Mouse (Mus musculus): ENCODE measurements around the gene Fkbpl. TPM values are rescaled to one million over a fixed set of nuclear protein-coding genes. Genes with fewer than 3 reads are reported as not detected.

Fkbpl gene
- polyA plus RNA-seq, 1 experiment from 2014 or later, result 17.7 TPM

DNA sequence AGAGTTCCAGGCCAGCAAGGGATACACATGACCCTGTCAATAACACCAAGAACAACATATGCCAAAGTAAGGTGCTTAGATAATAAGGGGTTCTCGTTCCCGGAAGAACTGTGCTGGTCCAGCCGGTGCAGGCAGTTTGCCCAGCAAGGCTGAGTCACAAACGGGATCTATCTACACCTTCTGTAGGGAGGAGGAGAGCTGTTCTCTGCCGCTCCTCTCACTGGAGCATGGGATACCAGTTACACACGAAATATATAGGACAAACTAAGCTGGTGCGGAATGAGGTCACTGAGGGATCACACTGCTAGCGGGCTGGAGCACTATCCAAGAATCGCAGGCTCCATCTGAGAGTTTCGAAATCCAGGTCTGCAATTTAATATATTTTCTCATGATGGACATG lies 620 bp upstream of the Fkbpl start:
- Histone ChIP-seq H3K27me3 (ENCODE audit: insufficient read depth, low read length) (no peaks in the 10 kb centered on the region), H3K27ac (ENCODE audit: low read length) (no peak overlapping the region), H3K9me3 (ENCODE audit: low read length) (no peaks in the 10 kb centered on the region), H3K4me1 (ENCODE audit: insufficient read depth, low read length) (peaks cover 32% of the 10 kb centered on the region), H3K4me3 (ENCODE audit: low read length) (no peak overlapping the region), H3K36me3 (ENCODE audit: insufficient read depth, low read length) (0 out of 2 replicates have a peak, but pooled peaks cover under 1% of the 10 kb centered on the region), H3K4me2 (replicated peaks; ENCODE audit: low read depth, low read length) (no peak overlapping the region), H3K9ac (replicated peaks; ENCODE audit: low read length) (no peak overlapping the region)
- WGBS, result 82% methylated on average over 10 of the region's 10 CpGs
- ATAC-seq (ENCODE audit: low FRiP score, low TSS enrichment), result no peak

DNA sequence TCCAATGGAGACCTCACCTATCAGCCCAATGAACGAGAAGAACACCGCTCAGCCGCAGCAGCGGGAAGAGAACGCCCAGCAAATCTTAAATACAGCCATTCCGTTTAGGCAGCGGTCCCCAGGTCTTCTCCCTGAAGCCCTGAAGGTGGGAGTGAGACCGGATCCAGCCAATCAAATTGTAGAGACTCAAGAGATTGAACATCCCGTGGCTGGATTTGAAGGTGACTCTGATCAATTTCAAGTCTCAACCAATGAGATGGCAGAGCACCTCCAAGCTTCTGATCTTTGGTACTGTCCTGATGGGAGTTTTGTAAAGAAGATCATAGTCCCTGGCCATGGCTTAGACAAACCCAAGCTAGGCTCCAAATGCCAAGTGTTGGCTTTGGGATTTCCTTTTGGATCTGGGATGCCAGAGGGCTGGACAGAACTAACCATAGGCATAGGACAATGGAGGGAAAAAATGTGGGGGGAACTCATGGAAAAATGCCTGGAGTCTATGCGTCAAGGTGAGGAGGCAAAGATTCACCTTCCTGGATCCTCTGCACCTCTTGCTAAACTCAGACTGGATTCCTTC lies 779 bp downstream of the Fkbpl start:
- Histone ChIP-seq H3K4me1 (ENCODE audit: insufficient read depth, low read length) (peaks cover 32% of the 10 kb centered on the region), H3K4me2 (replicated peaks; ENCODE audit: low read depth, low read length) (peak overlapping the region; percentile 76), H3K4me3 (ENCODE audit: low read length) (peak overlapping the region; percentile 72), H3K36me3 (ENCODE audit: insufficient read depth, low read length) (peaks cover 11% of the 10 kb centered on the region), H3K9ac (replicated peaks; ENCODE audit: low read length) (peak overlapping the region; percentile 82), H3K9me3 (ENCODE audit: low read length) (no peaks in the 10 kb centered on the region), H3K27me3 (ENCODE audit: insufficient read depth, low read length) (no peaks in the 10 kb centered on the region), H3K27ac (ENCODE audit: low read length) (peak overlapping the region; percentile 81)
- 37% methylated on average over 10 of the region's 10 CpGs for WGBS
- ATAC-seq (ENCODE audit: low FRiP score, low TSS enrichment), result no peak

DNA sequence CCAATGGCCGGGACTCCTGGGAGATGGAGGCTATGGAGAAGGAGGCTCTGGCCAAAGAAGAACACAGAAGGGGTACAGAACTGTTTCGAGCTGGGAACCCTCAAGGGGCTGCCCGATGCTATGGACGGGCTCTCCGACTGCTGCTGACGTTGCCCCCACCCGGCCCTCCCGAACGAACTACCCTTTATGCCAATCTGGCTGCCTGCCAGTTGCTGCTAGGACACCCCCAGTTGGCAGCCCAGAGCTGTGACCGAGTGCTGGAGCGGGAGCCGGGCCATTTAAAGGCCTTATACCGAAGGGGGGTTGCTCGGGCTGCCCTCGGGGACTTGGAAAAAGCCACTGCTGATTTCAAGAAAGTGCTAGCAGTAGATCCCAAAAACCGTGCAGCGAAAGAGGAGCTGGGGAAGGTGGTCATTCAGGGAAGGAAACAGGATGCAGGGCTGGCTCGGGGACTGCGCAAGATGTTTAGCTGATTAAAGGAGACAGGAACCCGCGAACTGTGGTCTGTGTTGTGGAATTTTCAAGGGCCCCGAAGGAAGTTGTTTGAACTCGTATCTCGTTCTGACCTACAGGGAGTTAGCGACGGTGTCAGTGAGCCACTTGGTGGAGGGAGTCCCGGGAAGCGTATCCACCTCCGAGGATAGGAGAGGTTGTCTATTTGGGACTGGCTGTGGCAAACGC lies 1.4 kb downstream of the Fkbpl start:
- Histone ChIP-seq H3K9ac (replicated peaks; ENCODE audit: low read length) (no peak overlapping the region), H3K4me2 (replicated peaks; ENCODE audit: low read depth, low read length) (peak overlapping the region; percentile 76), H3K36me3 (ENCODE audit: insufficient read depth, low read length) (peaks cover 16% of the 10 kb centered on the region), H3K4me3 (ENCODE audit: low read length) (no peak overlapping the region), H3K27ac (ENCODE audit: low read length) (no peak overlapping the region), H3K9me3 (ENCODE audit: low read length) (no peaks in the 10 kb centered on the region), H3K4me1 (ENCODE audit: insufficient read depth, low read length) (peaks cover 28% of the 10 kb centered on the region), H3K27me3 (ENCODE audit: insufficient read depth, low read length) (no peaks in the 10 kb centered on the region)
- ATAC-seq (ENCODE audit: low FRiP score, low TSS enrichment), result no peak
- 89% methylated on average over 30 of the region's 30 CpGs for WGBS

DNA sequence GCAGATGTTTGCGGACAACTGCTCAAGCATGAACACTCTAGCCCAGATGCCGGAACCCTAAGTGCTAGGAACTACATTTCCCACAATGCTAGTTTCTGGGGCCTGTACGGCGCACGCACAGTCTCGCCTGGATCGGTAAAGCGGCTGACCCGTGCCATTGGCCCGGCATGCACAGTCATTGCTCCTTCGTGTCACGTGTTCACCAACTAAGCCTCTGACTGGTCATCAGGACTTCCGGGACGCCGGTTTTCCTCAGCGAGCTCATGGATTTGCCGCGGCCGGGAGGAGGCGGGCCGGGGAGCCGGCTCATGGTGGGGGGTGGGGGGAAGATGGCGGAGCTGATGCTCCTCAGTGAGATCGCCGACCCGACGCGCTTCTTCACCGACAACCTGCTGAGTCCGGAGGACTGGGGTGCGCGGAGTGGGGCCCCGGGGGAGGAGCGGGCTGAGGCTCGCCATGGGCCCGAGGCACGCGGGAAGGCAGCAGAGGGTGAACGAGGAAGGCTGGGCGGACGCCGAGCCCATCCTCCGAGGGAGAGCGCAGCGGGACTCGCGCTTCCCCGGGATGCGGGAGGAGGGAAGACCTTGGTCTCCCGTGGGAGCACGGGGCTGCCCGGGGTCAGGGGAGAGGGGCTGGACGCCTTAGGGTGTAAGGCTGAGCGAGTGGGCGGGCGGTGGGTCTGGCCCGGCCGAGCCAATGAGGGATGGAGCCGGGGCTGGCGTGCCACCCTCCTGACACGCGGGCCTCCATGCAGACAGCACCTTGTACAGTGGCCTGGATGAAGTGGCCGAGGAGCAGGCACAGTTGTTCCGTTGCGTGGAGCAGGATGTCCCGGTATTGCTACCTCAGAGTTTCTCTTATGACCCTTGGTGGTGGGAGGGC lies 2.6 kb downstream of the Fkbpl start, which contains the start of gene Atf6b:
TSS of gene Atf6b (plus strand) at position 241 of the 882 bp plus-strand sequence.
- H3K9ac ChIP-seq (replicated peaks; ENCODE audit: low read length), result peak within 1 kb of the TSS; percentile 87
- WGBS, result under 1% methylated on average over 62 of the region's 66 CpGs
- H3K27ac ChIP-seq (ENCODE audit: low read length), result peak within 1 kb of the TSS; percentile 54; the same call in 1 of the 2 replicates
- H3K36me3 ChIP-seq (ENCODE audit: insufficient read depth, low read length), result peaks cover 27% of the 10 kb centered on the region
- no peaks in the 10 kb centered on the region for H3K9me3 ChIP-seq (ENCODE audit: low read length)
- no peaks in the 10 kb centered on the region for H3K27me3 ChIP-seq (ENCODE audit: insufficient read depth, low read length)
- peak within 1 kb of the TSS; percentile 89 for H3K4me3 ChIP-seq (ENCODE audit: low read length)
- peak; percentile 97 for ATAC-seq (ENCODE audit: low FRiP score, low TSS enrichment)
- peak within 1 kb of the TSS; percentile 92 for H3K4me2 ChIP-seq (replicated peaks; ENCODE audit: low read depth, low read length)
- H3K4me1 ChIP-seq (ENCODE audit: insufficient read depth, low read length), result peaks cover 24% of the 10 kb centered on the region

DNA sequence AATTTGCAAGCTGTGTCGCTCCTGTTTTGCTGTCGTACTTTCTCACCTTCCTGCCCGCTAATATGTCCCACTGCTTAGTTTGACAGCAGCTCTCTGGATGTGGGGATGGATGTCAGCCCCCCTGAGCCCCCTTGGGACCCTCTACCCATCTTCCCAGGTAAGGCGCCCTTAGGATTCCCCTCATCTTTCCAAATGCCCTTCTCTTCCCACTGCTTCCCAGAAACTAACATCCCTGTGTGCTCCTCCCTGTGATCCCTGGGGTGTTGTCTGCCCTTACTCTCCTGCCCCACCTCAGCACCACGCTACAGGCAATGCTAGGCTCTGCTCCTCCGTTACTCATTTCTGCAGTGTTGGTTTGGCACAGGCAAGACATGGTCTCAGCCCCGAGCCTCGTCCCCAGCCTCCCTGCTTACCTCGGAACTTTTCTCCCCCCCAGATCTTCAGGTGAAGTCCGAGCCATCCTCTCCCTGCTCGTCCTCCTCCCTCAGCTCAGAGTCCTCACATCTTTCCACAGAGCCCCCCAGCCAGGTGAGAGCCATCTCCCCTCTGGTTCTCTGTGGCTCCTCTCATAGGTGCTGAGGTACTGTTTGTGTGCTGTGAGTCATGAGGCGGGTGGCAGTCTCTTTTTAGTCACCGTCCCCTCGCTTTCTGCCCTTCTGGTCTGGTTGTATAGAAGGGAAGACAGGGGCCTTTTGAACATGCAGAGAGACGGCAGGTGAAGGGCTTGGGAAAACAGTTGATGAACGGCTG lies 3.8 kb downstream of the Fkbpl start:
- no peaks in the 10 kb centered on the region for H3K9me3 ChIP-seq (ENCODE audit: low read length)
- ATAC-seq (ENCODE audit: low FRiP score, low TSS enrichment), result no peak
- H3K27me3 ChIP-seq (ENCODE audit: insufficient read depth, low read length), result no peaks in the 10 kb centered on the region
- H3K36me3 ChIP-seq (ENCODE audit: insufficient read depth, low read length), result peaks cover 38% of the 10 kb centered on the region
- H3K27ac ChIP-seq (ENCODE audit: low read length), result no peak overlapping the region
- H3K9ac ChIP-seq (replicated peaks; ENCODE audit: low read length), result peak overlapping the region; percentile 37; the same call in 1 of the 2 replicates
- H3K4me3 ChIP-seq (ENCODE audit: low read length), result no peak overlapping the region; the same call in 1 of the 2 replicates
- H3K4me2 ChIP-seq (replicated peaks; ENCODE audit: low read depth, low read length), result peak overlapping the region; percentile 92
- H3K4me1 ChIP-seq (ENCODE audit: insufficient read depth, low read length), result peaks cover 24% of the 10 kb centered on the region
- WGBS, result 75% methylated on average over 16 of the region's 16 CpGs

DNA sequence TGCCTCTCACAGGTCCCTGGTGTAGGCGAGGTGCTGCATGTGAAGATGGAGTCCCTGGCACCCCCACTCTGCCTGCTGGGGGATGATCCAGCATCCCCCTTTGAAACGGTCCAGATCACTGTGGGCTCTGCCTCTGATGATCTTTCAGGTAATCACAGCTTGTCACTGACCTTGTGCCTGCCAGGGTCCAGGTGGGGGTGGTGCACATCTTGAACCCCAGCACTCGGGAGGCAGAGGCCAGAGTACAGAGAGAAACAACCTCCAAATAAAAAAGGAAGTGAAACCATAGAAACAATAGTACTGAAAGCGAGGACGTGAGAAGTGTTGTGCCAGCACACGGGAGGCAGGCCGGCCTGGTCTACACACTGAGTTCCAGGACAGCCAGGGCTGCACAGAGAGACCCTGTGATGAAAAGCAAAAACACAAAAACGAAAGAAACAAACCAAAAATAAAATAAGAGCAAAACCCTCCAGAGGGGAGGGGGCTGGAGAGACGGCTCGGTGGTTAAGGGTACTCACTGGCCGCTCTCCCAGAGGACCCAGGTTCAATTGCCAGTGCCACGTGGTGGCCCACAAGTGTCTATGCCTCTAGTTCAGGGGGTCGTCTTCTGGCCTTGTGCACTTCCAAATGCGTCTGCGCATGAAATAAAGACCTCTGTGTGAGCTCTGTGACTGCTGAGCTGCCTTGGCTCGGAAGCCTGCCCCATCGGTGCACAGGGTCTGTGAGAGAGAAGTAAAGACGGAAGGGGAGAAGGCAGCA lies 4.7 kb downstream of the Fkbpl start:
- no peak overlapping the region for H3K27ac ChIP-seq (ENCODE audit: low read length)

DNA sequence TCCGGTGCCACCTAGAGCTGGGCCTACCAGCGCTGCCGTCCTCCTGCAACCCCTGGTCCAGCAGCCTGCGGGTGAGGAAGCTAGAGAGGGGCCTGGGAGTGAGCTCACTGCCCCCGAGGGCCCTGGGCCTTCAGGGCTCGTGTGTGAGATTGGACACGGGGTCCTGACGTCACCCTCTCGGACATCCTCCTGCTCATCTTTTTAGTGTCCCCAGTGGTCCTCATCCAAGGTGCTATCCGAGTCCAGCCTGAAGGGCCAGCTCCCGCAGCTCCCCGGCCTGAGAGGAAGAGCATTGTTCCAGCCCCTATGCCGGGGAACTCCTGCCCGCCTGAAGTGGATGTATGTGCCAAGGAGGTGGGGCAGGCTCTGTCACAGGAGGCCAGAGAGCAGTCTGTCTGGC lies 6.2 kb downstream of the Fkbpl start:
- Histone ChIP-seq H3K4me3 (ENCODE audit: low read length) (no peak overlapping the region), H3K27ac (ENCODE audit: low read length) (no peak overlapping the region), H3K36me3 (ENCODE audit: insufficient read depth, low read length) (peaks cover 45% of the 10 kb centered on the region), H3K9ac (replicated peaks; ENCODE audit: low read length) (no peak overlapping the region), H3K9me3 (ENCODE audit: low read length) (no peaks in the 10 kb centered on the region), H3K27me3 (ENCODE audit: insufficient read depth, low read length) (no peaks in the 10 kb centered on the region), H3K4me1 (ENCODE audit: insufficient read depth, low read length) (peaks cover 25% of the 10 kb centered on the region), H3K4me2 (replicated peaks; ENCODE audit: low read depth, low read length) (no peak overlapping the region)
- WGBS, result 94% methylated on average over 14 of the region's 14 CpGs
- no peak for ATAC-seq (ENCODE audit: low FRiP score, low TSS enrichment)

More for the DNA sequence above, 4.7 kb downstream of the Fkbpl start:
- no peak overlapping the region for H3K4me2 ChIP-seq (replicated peaks; ENCODE audit: low read depth, low read length)
- 88% methylated on average over 18 of the region's 18 CpGs for WGBS
- H3K9ac ChIP-seq (replicated peaks; ENCODE audit: low read length), result no peak overlapping the region
- no peaks in the 10 kb centered on the region for H3K27me3 ChIP-seq (ENCODE audit: insufficient read depth, low read length)
- no peaks in the 10 kb centered on the region for H3K9me3 ChIP-seq (ENCODE audit: low read length)
- no peak overlapping the region for H3K4me3 ChIP-seq (ENCODE audit: low read length)
- peaks cover 41% of the 10 kb centered on the region for H3K36me3 ChIP-seq (ENCODE audit: insufficient read depth, low read length)
- H3K4me1 ChIP-seq (ENCODE audit: insufficient read depth, low read length), result peaks cover 24% of the 10 kb centered on the region
- ATAC-seq (ENCODE audit: low FRiP score, low TSS enrichment), result no peak

DNA sequence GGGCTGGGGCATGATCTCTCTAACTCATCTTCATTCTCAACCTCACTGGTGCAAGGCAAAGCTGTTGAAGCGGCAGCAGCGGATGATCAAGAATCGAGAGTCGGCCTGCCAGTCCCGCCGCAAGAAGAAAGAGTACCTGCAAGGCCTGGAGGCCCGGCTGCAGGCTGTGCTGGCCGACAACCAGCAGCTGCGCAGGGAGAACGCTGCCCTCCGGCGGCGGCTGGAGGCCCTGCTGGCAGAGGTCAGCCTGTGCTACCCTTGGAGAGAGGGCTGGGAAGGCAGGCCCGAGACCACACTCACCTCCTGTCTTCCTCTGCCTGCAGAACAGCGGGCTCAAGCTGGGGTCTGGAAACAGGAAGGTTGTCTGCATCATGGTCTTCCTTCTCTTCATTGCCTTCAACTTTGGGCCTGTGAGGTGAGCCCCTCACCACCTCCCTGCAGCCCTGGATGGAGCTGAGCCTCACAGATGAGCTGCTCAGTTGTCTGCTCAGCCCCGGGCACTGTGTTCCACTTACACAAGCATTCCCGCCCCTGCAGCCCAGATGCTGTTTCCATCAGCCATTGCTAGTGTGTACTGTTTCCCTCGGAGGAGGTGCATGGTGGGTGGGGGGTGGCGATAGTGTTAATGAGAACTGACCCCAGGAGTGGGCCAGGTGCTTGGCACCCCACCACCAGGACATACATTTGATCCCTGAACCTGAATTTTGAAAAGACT lies 7.1 kb downstream of the Fkbpl start:
- H3K27me3 ChIP-seq (ENCODE audit: insufficient read depth, low read length), result no peaks in the 10 kb centered on the region
- 51% methylated on average over 19 of the region's 19 CpGs for WGBS
- ATAC-seq (ENCODE audit: low FRiP score, low TSS enrichment), result no peak
- H3K4me3 ChIP-seq (ENCODE audit: low read length), result no peak overlapping the region
- H3K9ac ChIP-seq (replicated peaks; ENCODE audit: low read length), result no peak overlapping the region
- H3K9me3 ChIP-seq (ENCODE audit: low read length), result no peaks in the 10 kb centered on the region
- H3K4me1 ChIP-seq (ENCODE audit: insufficient read depth, low read length), result peaks cover 25% of the 10 kb centered on the region
- no peak overlapping the region for H3K27ac ChIP-seq (ENCODE audit: low read length)
- no peak overlapping the region for H3K4me2 ChIP-seq (replicated peaks; ENCODE audit: low read depth, low read length)
- peaks cover 45% of the 10 kb centered on the region for H3K36me3 ChIP-seq (ENCODE audit: insufficient read depth, low read length)
